In genomic region chr4:32318608-32319007, GRCm38 (mm10) we compare ENCODE assay signal across 25 mouse cellular contexts.
"Had no signal": no experiment of that assay in that cellular context is flagged by ENCODE, and none has a peak within 500 bp of the region (broad histone marks: within the 10 kb centered on the region; RNA-seq: fewer than 3 reads in every experiment).

No protein-coding gene starts in this region.

- H3K27me3 ChIP-seq: heart, embryonic 12.5 days; hindbrain, embryonic 12.5 days; intestine, embryonic 15.5 days; limb, embryonic 13.5 days; limb, embryonic 15.5 days; liver, embryonic 12.5 days had no signal

- H3K9me3 ChIP-seq: intestine, embryonic 15.5 days; limb, embryonic 15.5 days; liver, embryonic 12.5 days had no signal

- H3K27ac ChIP-seq: gastrocnemius, adult 2 months; heart, embryonic 10.5 days; hindbrain, embryonic 10.5 days; hindbrain, embryonic 12.5 days; hindbrain, embryonic 14.5 days; intestine, embryonic 15.5 days; layer of hippocampus, adult 2 months; left cerebral cortex, adult 2 months; limb, embryonic 13.5 days; limb, embryonic 15.5 days; liver, embryonic 12.5 days had no signal

- DNase-seq: gastrocnemius, adult 2 months; gastrocnemius, postnatal 10 days; gastrocnemius, postnatal 25 days; heart, postnatal 10 days; heart, postnatal 4 days; kidney, adult 18-20 months; kidney, adult 8-10 months; kidney, postnatal 10 days; kidney, postnatal 25 days; kidney, postnatal 4 days; left cerebral cortex, postnatal 4 days had no signal

- H3K9ac ChIP-seq: heart, embryonic 12.5 days; hindbrain, embryonic 12.5 days; hindbrain, embryonic 14.5 days; intestine, embryonic 15.5 days; limb, embryonic 13.5 days; limb, embryonic 15.5 days; liver, embryonic 12.5 days had no signal

- H3K36me3 ChIP-seq: intestine, embryonic 15.5 days had no signal

- ATAC-seq: hindbrain, embryonic 16.5 days; inflammation-experienced regulatory T-cells, adult 6 months; intestine, embryonic 15.5 days; intestine, postnatal 0 days; liver, embryonic 12.5 days had no signal

- H3K4me3 ChIP-seq: gastrocnemius, adult 2 months; heart, embryonic 10.5 days; heart, embryonic 12.5 days; hindbrain, embryonic 10.5 days; hindbrain, embryonic 12.5 days; intestine, embryonic 15.5 days; layer of hippocampus, adult 2 months; left cerebral cortex, adult 2 months; limb, embryonic 13.5 days; limb, embryonic 15.5 days; liver, embryonic 12.5 days had no signal

- H3K4me1 ChIP-seq: intestine, embryonic 15.5 days; liver, embryonic 12.5 days had no signal

- H3K4me2 ChIP-seq: heart, embryonic 12.5 days; hindbrain, embryonic 12.5 days; hindbrain, embryonic 14.5 days; intestine, embryonic 15.5 days; limb, embryonic 13.5 days; limb, embryonic 15.5 days; liver, embryonic 12.5 days had no signal
